Mouse (Mus musculus): ENCODE measurements at regions not wholly inside any gene's neighbourhood (a gene's known extent, or its start where the extent isn't known, plus 50 kb on each side); places are given as distances from the start of the nearest gene placed in this dataset.

GRCm38 (mm10) chr5:101082611-101083010 lies 237.1 kb downstream of the Gpat3 start:
- TF ChIP-seq CTCF (IDR thresholded peaks at IDR 0.05; ENCODE audit: extremely low read depth, insufficient read depth, insufficient read length, insufficient replicate concordance) (no peak), POLR2A (IDR thresholded peaks at IDR 0.05; ENCODE audit: low read depth, low read length) (no peak)
- WGBS = 81% methylated on average over 20 of the region's 20 CpGs

GRCm38 (mm10) chr5:101064308-101064707 lies 218.8 kb downstream of the Gpat3 start:
- TF ChIP-seq CTCF (IDR thresholded peaks at IDR 0.05; ENCODE audit: extremely low read depth, insufficient read depth, insufficient read length, insufficient replicate concordance) = no peak
- TF ChIP-seq POLR2A (IDR thresholded peaks at IDR 0.05; ENCODE audit: low read depth, low read length) = no peak

More at GRCm38 (mm10) chr5:101082611-101083010, 237.1 kb downstream of the Gpat3 start:
- DNase-seq (ENCODE audit: low read depth in 1 of 2, low spot score in 2 of 2) = no peak
- Histone ChIP-seq H3K27me3 (ENCODE audit: control insufficient read depth, insufficient read depth, low read length) (no peaks in the 10 kb centered on the region), H3K27ac (ENCODE audit: insufficient read depth, low read length) (no peak overlapping the region), H3K4me1 (ENCODE audit: control insufficient read depth, insufficient read depth, insufficient read length) (peaks cover 8% of the 10 kb centered on the region; the same call in 1 of the 2 replicates), H3K4me3 (ENCODE audit: extremely low read depth, insufficient read depth, insufficient read length) (no peak overlapping the region), H3K36me3 (ENCODE audit: control insufficient read depth, insufficient read depth, low read length) (no peaks in the 10 kb centered on the region)

GRCm38 (mm10) chr5:101063254-101063653 lies 217.7 kb downstream of the Gpat3 start:
- Histone ChIP-seq H3K36me3 (ENCODE audit: control insufficient read depth, insufficient read depth, low read length) (no peaks in the 10 kb centered on the region), H3K27me3 (ENCODE audit: control insufficient read depth, insufficient read depth, low read length) (no peaks in the 10 kb centered on the region), H3K27ac (ENCODE audit: insufficient read depth, low read length) (no peak overlapping the region), H3K4me3 (ENCODE audit: extremely low read depth, insufficient read depth, insufficient read length) (no peak overlapping the region), H3K4me1 (ENCODE audit: control insufficient read depth, insufficient read depth, insufficient read length) (no peaks in the 10 kb centered on the region)
- WGBS = 87% methylated on average over 4 of the region's 4 CpGs
- TF ChIP-seq CTCF (IDR thresholded peaks at IDR 0.05; ENCODE audit: extremely low read depth, insufficient read depth, insufficient read length, insufficient replicate concordance) (no peak), POLR2A (IDR thresholded peaks at IDR 0.05; ENCODE audit: low read depth, low read length) (no peak)
- DNase-seq (ENCODE audit: low read depth in 1 of 2, low spot score in 2 of 2) = no peak

More at GRCm38 (mm10) chr5:101064308-101064707, 218.8 kb downstream of the Gpat3 start:
- Histone ChIP-seq H3K27ac (ENCODE audit: insufficient read depth, low read length) (no peak overlapping the region), H3K27me3 (ENCODE audit: control insufficient read depth, insufficient read depth, low read length) (no peaks in the 10 kb centered on the region), H3K4me3 (ENCODE audit: extremely low read depth, insufficient read depth, insufficient read length) (no peak overlapping the region), H3K36me3 (ENCODE audit: control insufficient read depth, insufficient read depth, low read length) (no peaks in the 10 kb centered on the region), H3K4me1 (ENCODE audit: control insufficient read depth, insufficient read depth, insufficient read length) (no peaks in the 10 kb centered on the region)
- no peak for DNase-seq (ENCODE audit: low read depth in 1 of 2, low spot score in 2 of 2)
- 87% methylated on average over 3 of the region's 3 CpGs for WGBS

GRCm38 (mm10) chr5:101051591-101051990 lies 206.1 kb downstream of the Gpat3 start:
- DNase-seq (ENCODE audit: low read depth in 1 of 2, low spot score in 2 of 2) = no peak
- no peak overlapping the region for H3K27ac ChIP-seq (ENCODE audit: insufficient read depth, low read length)

GRCm38 (mm10) chr5:101040488-101040887 lies 195.0 kb downstream of the Gpat3 start:
- Histone ChIP-seq H3K27me3 (ENCODE audit: control insufficient read depth, insufficient read depth, low read length) (no peaks in the 10 kb centered on the region), H3K36me3 (ENCODE audit: control insufficient read depth, insufficient read depth, low read length) (no peaks in the 10 kb centered on the region), H3K4me1 (ENCODE audit: control insufficient read depth, insufficient read depth, insufficient read length) (no peaks in the 10 kb centered on the region), H3K4me3 (ENCODE audit: extremely low read depth, insufficient read depth, insufficient read length) (no peak overlapping the region), H3K27ac (ENCODE audit: insufficient read depth, low read length) (no peak overlapping the region)
- WGBS = 61% methylated on average over 9 of the region's 9 CpGs
- TF ChIP-seq CTCF (IDR thresholded peaks at IDR 0.05; ENCODE audit: extremely low read depth, insufficient read depth, insufficient read length, insufficient replicate concordance) (no peak), POLR2A (IDR thresholded peaks at IDR 0.05; ENCODE audit: low read depth, low read length) (no peak)
- DNase-seq (ENCODE audit: low read depth in 1 of 2, low spot score in 2 of 2) = no peak

More at GRCm38 (mm10) chr5:101051591-101051990, 206.1 kb downstream of the Gpat3 start:
- TF ChIP-seq CTCF (IDR thresholded peaks at IDR 0.05; ENCODE audit: extremely low read depth, insufficient read depth, insufficient read length, insufficient replicate concordance) = no peak
- TF ChIP-seq POLR2A (IDR thresholded peaks at IDR 0.05; ENCODE audit: low read depth, low read length) = no peak
- Histone ChIP-seq H3K4me3 (ENCODE audit: extremely low read depth, insufficient read depth, insufficient read length) (no peak overlapping the region), H3K4me1 (ENCODE audit: control insufficient read depth, insufficient read depth, insufficient read length) (no peaks in the 10 kb centered on the region), H3K36me3 (ENCODE audit: control insufficient read depth, insufficient read depth, low read length) (no peaks in the 10 kb centered on the region), H3K27me3 (ENCODE audit: control insufficient read depth, insufficient read depth, low read length) (no peaks in the 10 kb centered on the region)
- 94% methylated on average over 7 of the region's 7 CpGs for WGBS

- Histone ChIP-seq H3K27ac (ENCODE audit: insufficient read depth, low read length) (no peak overlapping the region), H3K4me3 (ENCODE audit: extremely low read depth, insufficient read depth, insufficient read length) (no peak overlapping the region), H3K27me3 (ENCODE audit: control insufficient read depth, insufficient read depth, low read length) (no peaks in the 10 kb centered on the region), H3K4me1 (ENCODE audit: control insufficient read depth, insufficient read depth, insufficient read length) (no peaks in the 10 kb centered on the region), H3K36me3 (ENCODE audit: control insufficient read depth, insufficient read depth, low read length) (no peaks in the 10 kb centered on the region)
- DNase-seq (ENCODE audit: low read depth in 1 of 2, low spot score in 2 of 2) = no peak
- TF ChIP-seq POLR2A (IDR thresholded peaks at IDR 0.05; ENCODE audit: low read depth, low read length) = no peak
- TF ChIP-seq CTCF (IDR thresholded peaks at IDR 0.05; ENCODE audit: extremely low read depth, insufficient read depth, insufficient read length, insufficient replicate concordance) = no peak
- 81% methylated on average over 16 of the region's 16 CpGs for WGBS
Measured at GRCm38 (mm10) chr5:101032968-101033367, 187.5 kb downstream of the Gpat3 start.

GRCm38 (mm10) chr5:101032147-101032900 lies 186.8 kb downstream of the Gpat3 start:
- H3K4me3 ChIP-seq (ENCODE audit: extremely low read depth, insufficient read depth, insufficient read length) = no peak overlapping the region
- DNase-seq (ENCODE audit: low read depth in 1 of 2, low spot score in 2 of 2) = no peak
- no peaks in the 10 kb centered on the region for H3K4me1 ChIP-seq (ENCODE audit: control insufficient read depth, insufficient read depth, insufficient read length)
- H3K27ac ChIP-seq (ENCODE audit: insufficient read depth, low read length) = no peak overlapping the region
- no peaks in the 10 kb centered on the region for H3K27me3 ChIP-seq (ENCODE audit: control insufficient read depth, insufficient read depth, low read length)
- WGBS = 84% methylated on average over 12 of the region's 12 CpGs
- H3K36me3 ChIP-seq (ENCODE audit: control insufficient read depth, insufficient read depth, low read length) = no peaks in the 10 kb centered on the region
- no peak for TF ChIP-seq CTCF (IDR thresholded peaks at IDR 0.05; ENCODE audit: extremely low read depth, insufficient read depth, insufficient read length, insufficient replicate concordance)
- no peak for TF ChIP-seq POLR2A (IDR thresholded peaks at IDR 0.05; ENCODE audit: low read depth, low read length)

Measured in spleen, adult 2 months (tissue).